Mouse (Mus musculus): ENCODE data around the gene Brf1. TPM values are rescaled to one million over a fixed set of nuclear protein-coding genes. Genes with fewer than 3 reads are reported as not detected.

Brf1 gene
- polyA plus RNA-seq, 1 experiment from 2014 or later, result 58.5 TPM

DNA sequence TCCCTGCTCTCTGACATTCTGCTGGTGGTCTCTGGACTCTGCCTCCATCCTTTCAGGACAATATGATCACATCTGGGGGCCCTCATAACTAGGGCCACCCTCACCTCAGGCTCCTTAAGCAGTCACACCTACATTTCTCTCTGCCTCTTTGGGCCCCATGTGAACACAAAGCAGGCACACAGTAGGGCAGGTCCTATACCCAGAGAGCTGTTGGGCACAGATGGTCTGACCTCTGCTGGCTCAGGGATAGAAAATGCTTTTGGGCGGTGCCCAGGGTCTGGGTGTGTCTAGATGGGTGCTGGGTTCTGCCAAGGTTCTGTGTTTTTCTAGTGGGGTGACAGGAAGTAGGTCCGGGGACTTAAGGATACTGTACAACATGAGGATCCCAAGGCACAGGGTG is 56.8 kb downstream of the Brf1 start:
- H3K4me3 ChIP-seq (ENCODE audit: low read depth, low read length), result no peak overlapping the region
- H3K9me3 ChIP-seq (ENCODE audit: control insufficient read depth, low read length), result no peaks in the 10 kb centered on the region
- H3K9ac ChIP-seq (ENCODE audit: low read length), result no peak overlapping the region
- H3K4me2 ChIP-seq (ENCODE audit: low read depth), result no peak overlapping the region
- H3K27me3 ChIP-seq (ENCODE audit: control insufficient read depth, insufficient read depth, low read length), result no peaks in the 10 kb centered on the region
- DNase-seq (ENCODE audit: low spot score) (no peak), ATAC-seq (ENCODE audit: insufficient read depth, low FRiP score, low TSS enrichment) (no peak)
- no peaks in the 10 kb centered on the region for H3K36me3 ChIP-seq (ENCODE audit: control insufficient read depth, insufficient read depth, low read length)
- WGBS, result 88% methylated on average over 2 of the region's 2 CpGs
- no peaks in the 10 kb centered on the region for H3K4me1 ChIP-seq (ENCODE audit: control insufficient read depth, insufficient read depth, low read length)
- no peak overlapping the region for H3K27ac ChIP-seq (ENCODE audit: low read depth, low read length)

DNA sequence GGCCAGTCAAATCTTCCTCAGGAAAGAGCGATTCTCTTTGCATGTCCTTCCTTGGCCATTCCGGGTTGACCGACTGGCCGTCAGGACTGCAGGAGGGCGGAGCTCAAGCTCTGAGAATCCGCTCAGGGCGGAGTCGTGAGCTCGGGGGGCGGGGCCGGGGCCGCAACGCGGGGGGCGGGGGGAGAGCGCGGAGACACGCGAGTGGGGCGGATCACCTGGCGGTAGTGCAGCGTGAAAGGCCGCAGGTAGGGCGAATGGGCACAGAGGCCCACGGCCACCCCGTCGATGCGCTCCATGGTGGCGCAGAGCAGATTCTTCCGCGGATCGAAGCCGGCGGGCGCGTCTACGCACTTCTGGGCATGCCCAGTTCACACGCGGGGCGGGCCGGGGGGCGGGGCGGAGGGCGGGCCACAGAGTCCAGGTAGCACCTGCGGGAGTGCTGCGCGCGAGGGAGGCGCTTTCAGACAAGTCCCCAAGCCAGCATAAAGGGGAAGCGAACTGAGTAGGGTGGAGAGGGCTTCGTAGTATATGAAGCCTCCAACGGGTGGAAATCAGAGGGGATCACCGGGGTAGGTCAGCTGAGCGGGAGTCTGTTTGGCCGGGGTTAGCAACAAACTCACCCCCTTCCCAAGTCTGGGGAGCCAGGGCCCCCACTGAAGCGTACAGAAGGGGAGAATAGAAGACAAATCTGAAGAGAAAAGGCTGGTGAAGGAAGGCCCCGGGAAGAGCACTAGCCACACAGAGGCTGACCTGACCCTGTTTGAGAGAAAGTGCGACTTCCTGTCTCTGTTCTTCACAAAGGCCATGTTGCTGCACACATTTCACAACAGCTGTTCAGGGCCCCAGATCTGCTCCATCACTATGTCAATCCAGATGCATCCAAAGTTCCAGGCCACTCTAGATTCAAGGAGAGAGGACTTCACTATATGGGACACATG is 58.5 kb downstream of the Brf1 start, which contains the start of gene Nudt14:
Nudt14 (minus strand) TSS at position 349 of the 938 bp plus-strand sequence.
- Histone ChIP-seq H3K4me1 (ENCODE audit: control insufficient read depth, insufficient read depth, low read length) (no peaks in the 10 kb centered on the region), H3K9ac (ENCODE audit: low read length) (peak within 1 kb of the TSS; percentile 66), H3K36me3 (ENCODE audit: control insufficient read depth, insufficient read depth, low read length) (no peaks in the 10 kb centered on the region), H3K4me3 (ENCODE audit: low read depth, low read length) (peak within 1 kb of the TSS; percentile 73), H3K27ac (ENCODE audit: low read depth, low read length) (0 out of 2 replicates have a peak within 1 kb of the TSS, but pooled peaks have one; percentile 29), H3K27me3 (ENCODE audit: control insufficient read depth, insufficient read depth, low read length) (no peaks in the 10 kb centered on the region), H3K4me2 (ENCODE audit: low read depth) (peak within 1 kb of the TSS; percentile 65), H3K9me3 (ENCODE audit: control insufficient read depth, low read length) (no peaks in the 10 kb centered on the region)
- DNase-seq (ENCODE audit: low spot score), result peak; percentile 67
- ATAC-seq (ENCODE audit: insufficient read depth, low FRiP score, low TSS enrichment), result peak; percentile 67
- 3% methylated on average over 57 of the region's 58 CpGs for WGBS

DNA sequence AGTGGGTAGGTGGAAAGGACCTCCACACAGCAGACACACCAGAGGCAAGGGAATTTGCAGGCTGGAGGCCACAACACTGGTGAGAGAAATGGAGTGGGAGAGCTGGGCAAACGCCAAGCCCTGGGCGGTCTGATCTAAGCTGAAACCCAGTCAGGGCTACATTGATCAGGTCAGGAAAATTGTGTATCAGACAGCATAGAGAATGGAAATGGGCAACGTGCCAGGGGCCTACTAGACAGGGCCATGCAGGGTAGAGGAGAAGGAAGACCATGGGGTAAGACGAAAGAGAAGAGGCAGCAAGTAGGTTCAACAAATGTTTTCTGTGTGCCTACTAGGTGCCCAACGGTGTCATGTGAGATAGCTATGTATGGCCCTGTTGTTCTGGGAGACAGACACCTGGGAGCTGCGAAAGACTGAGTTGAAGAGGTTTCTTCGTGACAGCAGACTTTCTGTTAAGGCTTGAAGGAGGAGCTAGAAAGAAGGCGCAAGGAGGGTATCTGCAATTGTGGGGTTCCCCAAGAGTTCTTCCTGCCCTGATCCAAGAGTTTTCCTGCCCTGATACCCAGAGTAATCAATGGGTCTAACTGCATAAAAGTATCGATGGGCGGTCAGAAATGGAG is 59.2 kb downstream of the Brf1 start:
- WGBS, result 43% methylated on average over 10 of the region's 10 CpGs
- Histone ChIP-seq H3K9me3 (ENCODE audit: control insufficient read depth, low read length) (no peaks in the 10 kb centered on the region), H3K9ac (ENCODE audit: low read length) (peak overlapping the region; percentile 66; the same call in 1 of the 2 replicates), H3K27me3 (ENCODE audit: control insufficient read depth, insufficient read depth, low read length) (no peaks in the 10 kb centered on the region), H3K4me2 (ENCODE audit: low read depth) (peak overlapping the region; percentile 65), H3K27ac (ENCODE audit: low read depth, low read length) (no peak overlapping the region), H3K36me3 (ENCODE audit: control insufficient read depth, insufficient read depth, low read length) (no peaks in the 10 kb centered on the region), H3K4me1 (ENCODE audit: control insufficient read depth, insufficient read depth, low read length) (no peaks in the 10 kb centered on the region), H3K4me3 (ENCODE audit: low read depth, low read length) (peak overlapping the region; percentile 73)
- DNase-seq (ENCODE audit: low spot score) (no peak), ATAC-seq (ENCODE audit: insufficient read depth, low FRiP score, low TSS enrichment) (no peak)

DNA sequence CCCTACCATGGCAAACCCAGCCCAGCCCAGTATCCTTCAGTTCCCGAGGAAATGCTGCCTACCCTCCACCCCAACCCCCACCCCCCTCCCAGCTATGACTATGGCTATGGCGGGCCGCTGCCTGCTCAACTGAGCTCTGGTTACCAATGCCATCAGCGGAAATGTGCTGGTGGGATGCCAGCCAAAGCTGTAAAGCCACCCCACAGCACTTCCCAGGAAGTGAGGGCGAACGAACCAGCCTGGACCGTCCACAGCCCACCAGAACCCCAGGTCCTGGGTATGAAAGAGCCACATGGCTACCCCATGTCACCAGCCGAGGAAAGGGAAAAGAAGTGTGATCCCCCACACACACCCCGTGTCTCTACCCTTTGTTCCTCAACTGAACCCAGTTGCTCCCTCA is 59.8 kb downstream of the Brf1 start:
- no peak for DNase-seq (ENCODE audit: low spot score)
- Histone ChIP-seq H3K27ac (ENCODE audit: low read depth, low read length) (no peak overlapping the region), H3K9me3 (ENCODE audit: control insufficient read depth, low read length) (no peaks in the 10 kb centered on the region), H3K36me3 (ENCODE audit: control insufficient read depth, insufficient read depth, low read length) (no peaks in the 10 kb centered on the region), H3K27me3 (ENCODE audit: control insufficient read depth, insufficient read depth, low read length) (no peaks in the 10 kb centered on the region), H3K4me3 (ENCODE audit: low read depth, low read length) (no peak overlapping the region), H3K9ac (ENCODE audit: low read length) (no peak overlapping the region), H3K4me2 (ENCODE audit: low read depth) (no peak overlapping the region), H3K4me1 (ENCODE audit: control insufficient read depth, insufficient read depth, low read length) (no peaks in the 10 kb centered on the region)
- ATAC-seq (ENCODE audit: insufficient read depth, low FRiP score, low TSS enrichment), result no peak
- 72% methylated on average over 9 of the region's 9 CpGs for WGBS

DNA sequence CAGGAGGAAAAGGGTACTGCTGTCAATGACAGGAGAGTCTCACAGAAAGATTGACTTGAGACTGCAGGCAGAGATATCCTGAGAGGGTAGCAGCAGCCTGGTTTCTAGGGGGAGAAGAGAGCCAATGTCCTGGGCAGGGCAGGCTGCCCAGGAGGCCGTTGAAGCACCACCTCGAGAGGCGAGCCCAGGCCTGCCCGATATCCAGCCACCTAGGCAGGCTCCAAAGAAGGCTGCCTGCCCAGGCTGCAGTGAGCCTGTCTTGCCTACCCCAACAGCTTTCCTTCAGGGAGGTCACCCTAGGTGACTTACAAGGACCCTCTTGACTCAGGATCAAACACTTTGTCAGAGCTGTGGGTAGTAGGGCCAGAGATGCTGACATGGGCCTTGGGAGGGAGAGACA is 60.3 kb downstream of the Brf1 start:
- ATAC-seq (ENCODE audit: insufficient read depth, low FRiP score, low TSS enrichment) (no peak), DNase-seq (ENCODE audit: low spot score) (no peak)
- H3K9ac ChIP-seq (ENCODE audit: low read length), result no peak overlapping the region
- no peak overlapping the region for H3K4me3 ChIP-seq (ENCODE audit: low read depth, low read length)
- H3K27ac ChIP-seq (ENCODE audit: low read depth, low read length), result no peak overlapping the region
- H3K36me3 ChIP-seq (ENCODE audit: control insufficient read depth, insufficient read depth, low read length), result no peaks in the 10 kb centered on the region
- WGBS, result 87% methylated on average over 4 of the region's 4 CpGs
- H3K4me1 ChIP-seq (ENCODE audit: control insufficient read depth, insufficient read depth, low read length), result no peaks in the 10 kb centered on the region
- H3K4me2 ChIP-seq (ENCODE audit: low read depth), result no peak overlapping the region
- H3K9me3 ChIP-seq (ENCODE audit: control insufficient read depth, low read length), result no peaks in the 10 kb centered on the region
- no peaks in the 10 kb centered on the region for H3K27me3 ChIP-seq (ENCODE audit: control insufficient read depth, insufficient read depth, low read length)

DNA sequence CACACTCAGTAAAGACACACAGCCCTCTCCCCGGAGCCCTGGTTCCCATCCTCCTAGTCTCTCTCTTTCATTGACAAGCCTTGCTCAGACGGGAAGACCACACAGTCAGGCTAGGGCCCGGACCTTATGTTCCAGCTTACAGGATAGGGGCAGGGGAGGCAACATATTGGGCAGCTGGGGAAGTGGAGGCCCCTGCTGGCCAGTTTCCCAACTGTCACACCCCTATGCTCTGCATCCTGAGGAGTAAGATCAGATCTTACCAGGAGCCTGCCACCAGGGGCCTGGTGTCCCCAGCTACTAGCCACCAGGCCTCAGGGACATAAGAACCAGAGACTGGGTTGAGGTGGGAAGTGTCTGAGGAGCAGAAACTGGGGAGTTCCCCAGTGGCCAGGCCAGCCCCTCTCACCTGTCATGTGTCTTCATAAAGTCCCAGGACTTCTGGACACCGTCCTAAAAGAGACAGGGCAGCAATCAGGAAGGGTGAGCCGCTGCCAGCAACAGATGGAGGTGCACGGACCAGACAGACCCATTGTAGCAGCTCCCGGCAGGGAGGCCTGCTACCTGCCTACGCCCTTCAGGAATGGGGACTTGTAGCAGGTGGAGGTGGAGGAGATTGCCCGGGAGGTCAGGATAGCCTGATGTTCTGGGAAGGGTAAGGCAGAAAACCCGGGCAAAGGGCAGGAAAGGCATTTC is 61.5 kb downstream of the Brf1 start:
- no peaks in the 10 kb centered on the region for H3K27me3 ChIP-seq (ENCODE audit: control insufficient read depth, insufficient read depth, low read length)
- WGBS, result 60% methylated on average over 10 of the region's 10 CpGs
- ATAC-seq (ENCODE audit: insufficient read depth, low FRiP score, low TSS enrichment) (no peak), DNase-seq (ENCODE audit: low spot score) (peak; percentile 63)
- no peaks in the 10 kb centered on the region for H3K36me3 ChIP-seq (ENCODE audit: control insufficient read depth, insufficient read depth, low read length)
- no peak overlapping the region for H3K27ac ChIP-seq (ENCODE audit: low read depth, low read length)
- no peak overlapping the region; the same call in 1 of the 2 replicates for H3K9ac ChIP-seq (ENCODE audit: low read length)
- H3K4me2 ChIP-seq (ENCODE audit: low read depth), result no peak overlapping the region
- no peaks in the 10 kb centered on the region for H3K4me1 ChIP-seq (ENCODE audit: control insufficient read depth, insufficient read depth, low read length)
- H3K4me3 ChIP-seq (ENCODE audit: low read depth, low read length), result no peak overlapping the region
- H3K9me3 ChIP-seq (ENCODE audit: control insufficient read depth, low read length), result no peaks in the 10 kb centered on the region

DNA sequence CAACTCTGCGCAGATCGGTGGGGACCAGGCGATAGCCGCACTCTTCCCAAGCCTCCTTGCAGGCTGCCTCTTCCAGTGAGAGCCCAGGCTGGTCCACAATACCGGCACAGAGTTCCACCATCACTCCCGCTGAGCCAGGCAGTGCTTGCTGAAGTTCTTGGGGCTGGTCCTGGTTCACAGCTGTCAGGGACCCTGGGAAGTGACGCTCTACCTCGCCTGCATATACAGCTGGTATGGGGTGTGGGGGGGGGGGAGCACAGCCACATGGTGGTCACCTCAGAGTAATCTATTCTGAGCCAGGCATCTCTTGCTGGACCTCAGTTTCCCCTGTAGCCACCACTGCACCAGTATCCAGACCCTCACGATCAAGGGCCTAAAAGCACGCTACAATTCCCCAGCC is 62.1 kb downstream of the Brf1 start:
- Histone ChIP-seq H3K4me2 (ENCODE audit: low read depth) (no peak overlapping the region), H3K9me3 (ENCODE audit: control insufficient read depth, low read length) (no peaks in the 10 kb centered on the region), H3K36me3 (ENCODE audit: control insufficient read depth, insufficient read depth, low read length) (no peaks in the 10 kb centered on the region), H3K27me3 (ENCODE audit: control insufficient read depth, insufficient read depth, low read length) (no peaks in the 10 kb centered on the region), H3K4me1 (ENCODE audit: control insufficient read depth, insufficient read depth, low read length) (no peaks in the 10 kb centered on the region), H3K27ac (ENCODE audit: low read depth, low read length) (no peak overlapping the region), H3K9ac (ENCODE audit: low read length) (no peak overlapping the region), H3K4me3 (ENCODE audit: low read depth, low read length) (no peak overlapping the region)
- no peak for ATAC-seq (ENCODE audit: insufficient read depth, low FRiP score, low TSS enrichment)
- no peak for DNase-seq (ENCODE audit: low spot score)
- 91% methylated on average over 10 of the region's 10 CpGs for WGBS

DNA sequence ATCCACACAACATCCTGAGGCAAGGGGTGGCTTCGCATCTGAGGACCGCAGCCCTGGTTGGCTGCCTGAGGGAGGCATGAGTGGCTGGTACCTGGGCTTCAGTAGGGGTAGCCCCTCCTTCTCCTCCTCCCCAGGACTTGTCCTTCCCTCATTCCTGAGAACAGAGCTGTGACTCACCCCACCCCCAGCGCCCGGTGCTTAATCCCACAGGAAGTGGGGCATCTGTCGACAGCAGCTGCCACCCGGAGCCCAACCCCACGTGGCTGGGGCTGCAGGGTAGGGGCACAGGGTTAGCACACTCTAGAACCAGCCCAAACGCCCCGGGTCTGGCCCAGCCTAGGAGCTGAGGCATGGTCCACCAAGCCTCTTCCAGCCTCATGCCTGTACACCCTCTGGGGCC is 62.6 kb downstream of the Brf1 start:
- 65% methylated on average over 9 of the region's 9 CpGs for WGBS
- no peak overlapping the region for H3K9ac ChIP-seq (ENCODE audit: low read length)
- H3K27ac ChIP-seq (ENCODE audit: low read depth, low read length), result no peak overlapping the region
- H3K4me2 ChIP-seq (ENCODE audit: low read depth), result no peak overlapping the region
- H3K9me3 ChIP-seq (ENCODE audit: control insufficient read depth, low read length), result no peaks in the 10 kb centered on the region
- H3K27me3 ChIP-seq (ENCODE audit: control insufficient read depth, insufficient read depth, low read length), result no peaks in the 10 kb centered on the region
- no peaks in the 10 kb centered on the region for H3K4me1 ChIP-seq (ENCODE audit: control insufficient read depth, insufficient read depth, low read length)
- no peak for DNase-seq (ENCODE audit: low spot score)
- H3K36me3 ChIP-seq (ENCODE audit: control insufficient read depth, insufficient read depth, low read length), result no peaks in the 10 kb centered on the region
- ATAC-seq (ENCODE audit: insufficient read depth, low FRiP score, low TSS enrichment), result no peak
- H3K4me3 ChIP-seq (ENCODE audit: low read depth, low read length), result no peak overlapping the region
